Mouse (Mus musculus) lung, postnatal 0 days (tissue): ENCODE measurements at regions not wholly inside any gene's neighbourhood (a gene's known extent, or its start where the extent isn't known, plus 50 kb on each side); places are given as distances from the start of the nearest gene placed in this dataset.

Experiments used
- CTCF ChIP-seq: IDR thresholded peaks from 2 replicates; pipeline ENCODE4 v1.5.1; 2016; ENCODE audit warnings: antibody characterized with exemption, mild to moderate bottlenecking
- EP300 ChIP-seq: IDR thresholded peaks from 2 replicates; pipeline ENCODE4 v1.6.1; 2016; ENCODE audit warnings: antibody characterized with exemption, mild to moderate bottlenecking, control low read depth

DNA sequence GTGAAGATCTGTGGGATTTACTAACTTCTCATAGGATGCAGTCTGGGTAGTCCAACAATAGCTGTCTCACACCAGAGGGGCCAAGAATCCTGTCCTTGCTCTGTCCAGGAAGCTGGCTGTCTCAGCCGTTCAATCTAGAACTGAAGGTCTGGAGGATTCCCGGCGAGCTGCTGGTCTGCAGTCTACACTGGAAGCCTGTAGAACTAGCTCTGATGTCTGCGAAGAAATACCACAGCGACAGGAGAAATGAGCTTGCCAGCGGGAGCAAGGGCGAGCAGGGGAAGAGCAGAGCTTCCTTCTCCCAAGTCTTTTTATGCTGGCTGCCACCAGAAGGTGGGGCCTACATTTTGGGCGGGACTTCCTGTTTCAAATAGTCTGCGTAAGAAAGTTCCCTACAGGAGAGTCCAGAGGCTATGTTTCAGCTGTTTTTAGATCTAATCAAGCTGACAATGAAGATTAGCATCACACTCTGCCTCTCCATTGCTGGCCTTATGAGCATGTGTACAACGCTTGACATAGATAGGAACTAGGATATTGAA lies 111.9 kb upstream of the Eef2kmt start:
- TF ChIP-seq CTCF (no peak), EP300 (no peak)
